Mouse (Mus musculus) embryonic facial prominence, embryonic 14.5 days (tissue): ENCODE data around the gene Klrb1c. TPM values are rescaled to one million over a fixed set of nuclear protein-coding genes. Genes with fewer than 3 reads are reported as not detected.
A peak's percentile ranks its signal among the peaks of the same experiment; 100 is the strongest.
"Not testable (repeated sequence)": the region's sequence is repeated elsewhere in the genome, so short reads cannot be mapped to it uniquely, and the experiment has no call there.

Source experiments
- ATAC-seq: fragments of 200-750 bp; cut with Nextera tagmentation; 2 replicates; pipeline ENCODE4 v1.8.0; 2017; ENCODE audit warnings: low read depth, moderate number of reproducible peaks, moderate TSS enrichment
- DNase-seq: peaks from one replicate; pipeline ENCODE4 v3.0.0-alpha.2; 2015; ENCODE audit warnings: low spot score
- H3K27ac ChIP-seq: fragments of 300-500 bp; sonication (generic); replicated peaks from 2 replicates; pipeline ENCODE4 v1.5.1; 2014; ENCODE audit warnings: low read depth, mild to moderate bottlenecking, low read length, moderate library complexity
- H3K27me3 ChIP-seq: fragments of 300-500 bp; sonication (generic); replicated peaks from 2 replicates; pipeline ENCODE4 v1.6.1; 2014; ENCODE audit warnings: low read length; ENCODE audit not compliant: control insufficient read depth, insufficient read depth
- H3K36me3 ChIP-seq: fragments of 300-500 bp; sonication (generic); 2 replicates; pipeline ENCODE4 v1.6.1; 2014; ENCODE audit warnings: low read length, mixed read lengths; ENCODE audit not compliant: control insufficient read depth, insufficient read depth
- H3K4me1 ChIP-seq: fragments of 300-500 bp; sonication (generic); 2 replicates; pipeline ENCODE4 v1.6.1; 2014; ENCODE audit warnings: antibody characterized with exemption, low read length; ENCODE audit not compliant: control insufficient read depth, insufficient read depth
- H3K4me2 ChIP-seq: fragments of 300-500 bp; sonication (generic); 2 replicates; pipeline ENCODE4 v1.6.1; 2014; ENCODE audit warnings: low read depth, mild to moderate bottlenecking, low read length, moderate library complexity, mixed read lengths
- H3K4me3 ChIP-seq: fragments of 300-500 bp; sonication (generic); 2 replicates; pipeline ENCODE4 v1.5.1; 2014; ENCODE audit warnings: low read depth, mild to moderate bottlenecking, low read length
- H3K9ac ChIP-seq: fragments of 300-500 bp; sonication (generic); 2 replicates; pipeline ENCODE4 v1.6.1; 2014; ENCODE audit warnings: low read depth, mild to moderate bottlenecking, low read length, moderate library complexity, mixed read lengths
- H3K9me3 ChIP-seq: fragments of 300-500 bp; sonication (generic); 2 replicates; pipeline ENCODE4 v1.6.1; 2016; ENCODE audit warnings: low read length; ENCODE audit not compliant: control insufficient read depth
- WGBS: fragments of 180-500 bp; shearing (Covaris S2); extraction: QIAGEN DNeasy Blood & Tissue Kit; methylation state at CpG from one replicate; pipeline ENCODE4 v1.1.7; 2014; 5-methylcytosine and 5-hydroxymethylcytosine counted together
- polyA plus RNA-seq: library from polyadenylated mRNA; unstranded; fragments of >200 nt; fragmentation: Nextera tagmentation; extraction: Ambion mirVana; gene quantifications from 2 replicates; pipeline ENCODE4 v1.2.1, GENCODE M21; 2014

Gene Klrb1c
- polyA plus RNA-seq, 1 experiment from 2014 or later, result not detected

GRCm38 (mm10) chr6:128753610-128754224 lies 35.3 kb downstream of the Klrb1c start:
- not testable (repeated sequence) for H3K27me3 ChIP-seq, H3K9me3 ChIP-seq, H3K9ac ChIP-seq, H3K4me1 ChIP-seq, H3K27ac ChIP-seq, H3K36me3 ChIP-seq, H3K4me3 ChIP-seq
- ATAC-seq (peak; percentile 97), DNase-seq (peak; percentile 81)
- H3K4me2 ChIP-seq, result peak overlapping the region; percentile 20; the same call in 1 of the 2 replicates
- 35% methylated on average over 8 of the region's 8 CpGs for WGBS

GRCm38 (mm10) chr6:128747006-128747405 lies 42.0 kb downstream of the Klrb1c start:
- H3K9me3 ChIP-seq, H3K27me3 ChIP-seq, H3K27ac ChIP-seq, DNase-seq, ATAC-seq, H3K4me1 ChIP-seq, H3K4me2 ChIP-seq, H3K9ac ChIP-seq, H3K4me3 ChIP-seq, H3K36me3 ChIP-seq: not testable (repeated sequence)
- WGBS, result 77% methylated on average over 6 of the region's 6 CpGs

- no peak for DNase-seq
- 85% methylated on average over 7 of the region's 7 CpGs for WGBS
Observed at GRCm38 (mm10) chr6:128737445-128737844, 51.6 kb downstream of the Klrb1c start.

GRCm38 (mm10) chr6:128736100-128736499 lies 52.9 kb downstream of the Klrb1c start:
- no peaks in the 10 kb centered on the region for H3K9me3 ChIP-seq
- H3K27me3 ChIP-seq, result no peaks in the 10 kb centered on the region
- ATAC-seq (no peak), DNase-seq (no peak)
- H3K9ac ChIP-seq, result no peak overlapping the region
- H3K27ac ChIP-seq, result no peak overlapping the region
- no peaks in the 10 kb centered on the region for H3K4me1 ChIP-seq
- H3K4me2 ChIP-seq, result no peak overlapping the region
- no peak overlapping the region for H3K4me3 ChIP-seq
- H3K36me3 ChIP-seq, result no peaks in the 10 kb centered on the region

More at GRCm38 (mm10) chr6:128737445-128737844, 51.6 kb downstream of the Klrb1c start:
- Histone ChIP-seq H3K9ac (no peak overlapping the region), H3K4me1 (no peaks in the 10 kb centered on the region), H3K27ac (no peak overlapping the region), H3K27me3 (no peaks in the 10 kb centered on the region), H3K4me2 (no peak overlapping the region), H3K36me3 (no peaks in the 10 kb centered on the region), H3K4me3 (no peak overlapping the region), H3K9me3 (no peaks in the 10 kb centered on the region)
- no peak for ATAC-seq

- DNase-seq (no peak), ATAC-seq (no peak)
- no peaks in the 10 kb centered on the region for H3K27me3 ChIP-seq
Observed at GRCm38 (mm10) chr6:128734896-128735295, 54.1 kb downstream of the Klrb1c start.

GRCm38 (mm10) chr6:128733908-128734679 lies 54.9 kb downstream of the Klrb1c start:
- Histone ChIP-seq H3K36me3 (no peaks in the 10 kb centered on the region), H3K4me3 (no peak overlapping the region), H3K4me1 (no peaks in the 10 kb centered on the region), H3K9me3 (no peaks in the 10 kb centered on the region), H3K4me2 (no peak overlapping the region), H3K27ac (no peak overlapping the region), H3K27me3 (no peaks in the 10 kb centered on the region), H3K9ac (no peak overlapping the region)
- DNase-seq (no peak), ATAC-seq (no peak)
- WGBS, result 65% methylated on average over 5 of the region's 5 CpGs

More at GRCm38 (mm10) chr6:128734896-128735295, 54.1 kb downstream of the Klrb1c start:
- no peak overlapping the region for H3K4me2 ChIP-seq
- no peaks in the 10 kb centered on the region for H3K36me3 ChIP-seq
- no peaks in the 10 kb centered on the region for H3K9me3 ChIP-seq
- H3K4me1 ChIP-seq, result no peaks in the 10 kb centered on the region
- no peak overlapping the region for H3K27ac ChIP-seq
- no peak overlapping the region for H3K9ac ChIP-seq
- H3K4me3 ChIP-seq, result no peak overlapping the region

- no peak overlapping the region for H3K4me3 ChIP-seq
- no peaks in the 10 kb centered on the region for H3K27me3 ChIP-seq
- H3K27ac ChIP-seq, result no peak overlapping the region
- ATAC-seq, result no peak
- WGBS, result 70% methylated on average over 3 of the region's 3 CpGs
- DNase-seq, result no peak
- H3K4me2 ChIP-seq, result no peak overlapping the region
- no peaks in the 10 kb centered on the region for H3K9me3 ChIP-seq
- H3K36me3 ChIP-seq, result no peaks in the 10 kb centered on the region
- no peaks in the 10 kb centered on the region for H3K4me1 ChIP-seq
- no peak overlapping the region for H3K9ac ChIP-seq
Observed at GRCm38 (mm10) chr6:128732032-128732431, 57.0 kb downstream of the Klrb1c start.
